In the genomic region with DNA sequence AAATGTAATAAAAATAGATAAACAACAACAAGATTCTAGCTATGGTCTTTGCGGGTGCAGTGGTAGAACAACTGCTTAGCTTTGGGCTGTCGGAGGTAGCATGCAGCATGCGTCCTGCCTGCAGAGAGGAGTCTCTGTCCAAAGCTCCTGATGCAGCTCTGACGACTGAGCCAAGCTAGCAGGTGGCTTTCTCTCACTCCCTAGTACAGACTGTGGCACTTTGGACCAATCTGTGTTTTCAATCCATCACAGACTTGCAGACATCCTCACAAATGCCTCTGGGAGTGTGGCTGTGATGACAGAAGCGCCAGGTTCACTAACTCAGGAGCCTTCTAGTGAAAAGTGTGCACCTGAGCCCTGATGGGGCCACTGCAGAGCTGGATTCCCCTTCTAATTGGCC, we compare ENCODE assay signal across 1 mouse cellular context.
TF ChIP-seq lines count a peak whose summit lies in the region.

No protein-coding gene starts in this region.

TF ChIP-seq in myocyte, 11 proteins besides CTCF, POLR2A, EP300 and RAD21:
- no peak for TF ChIP-seq MYOD1 (IDR thresholded peaks at IDR 0.05; ENCODE audit: control insufficient read depth in 1 of 3, insufficient read length in 2 of 3, low read depth in 2 of 3)
- TF ChIP-seq TCF3 (IDR thresholded peaks at IDR 0.05; ENCODE audit: insufficient read length, low read depth) = no peak
- TF ChIP-seq REST (IDR thresholded peaks at IDR 0.05; ENCODE audit: insufficient read depth, insufficient read length) = no peak
- TF ChIP-seq E2F4 (IDR thresholded peaks at IDR 0.05; ENCODE audit: insufficient read depth) = no peak
- no peak for TF ChIP-seq POLR2AphosphoS2 (IDR thresholded peaks at IDR 0.05; ENCODE audit: insufficient read length, low read depth)
- TF ChIP-seq TCF12 (IDR thresholded peaks at IDR 0.05; ENCODE audit: insufficient read depth, poor library complexity, severe bottlenecking) = no peak
